Mouse (Mus musculus) liver, embryonic 13.5 days (tissue): Measurements from ENCODE around the gene Tmem230. TPM values are rescaled to one million over a fixed set of nuclear protein-coding genes. Genes with fewer than 3 reads are reported as not detected.

Experiments
- ATAC-seq: fragments of 200-750 bp; cut with Nextera tagmentation; 2 replicates; pipeline ENCODE4 v1.8.0; 2017; ENCODE audit warnings: low read depth, mild to moderate bottlenecking, moderate number of reproducible peaks, moderate library complexity
- DNase-seq: peaks from one replicate; pipeline ENCODE4 v3.0.0; 2022
- H3K27ac ChIP-seq: fragments of 300-500 bp; sonication (generic); 2 replicates; pipeline ENCODE4 v1.5.1; 2015; ENCODE audit warnings: moderate library complexity, mild to moderate bottlenecking, inconsistent platforms
- H3K27me3 ChIP-seq: fragments of 300-500 bp; sonication (generic); 2 replicates; pipeline ENCODE4 v1.6.1; 2015; ENCODE audit warnings: mild to moderate bottlenecking, inconsistent platforms
- H3K36me3 ChIP-seq: fragments of 300-500 bp; sonication (generic); 2 replicates; pipeline ENCODE4 v1.6.1; 2015; ENCODE audit warnings: mild to moderate bottlenecking, inconsistent platforms
- H3K4me1 ChIP-seq: fragments of 300-500 bp; sonication (generic); replicated peaks from 2 replicates; pipeline ENCODE4 v1.6.1; 2015; ENCODE audit warnings: inconsistent platforms
- H3K4me2 ChIP-seq: fragments of 300-500 bp; sonication (generic); 2 replicates; pipeline ENCODE4 v1.6.1; 2015; ENCODE audit warnings: inconsistent platforms, mild to moderate bottlenecking, moderate library complexity
- H3K4me3 ChIP-seq: fragments of 300-500 bp; sonication (generic); replicated peaks from 2 replicates; pipeline ENCODE4 v1.5.1; 2015; ENCODE audit warnings: mild to moderate bottlenecking, inconsistent platforms
- H3K9ac ChIP-seq: fragments of 300-500 bp; sonication (generic); 2 replicates; pipeline ENCODE4 v1.6.1; 2015; ENCODE audit warnings: mild to moderate bottlenecking, inconsistent platforms
- H3K9me3 ChIP-seq: fragments of 300-500 bp; sonication (generic); replicated peaks from 2 replicates; pipeline ENCODE4 v1.6.1; 2016; ENCODE audit warnings: inconsistent platforms
- WGBS: fragments of 180-500 bp; shearing (Covaris S2); methylation state at CpG from one replicate; pipeline ENCODE4 v1.1.7; 2015; ENCODE audit not compliant: insufficient replicate concordance; 5-methylcytosine and 5-hydroxymethylcytosine counted together
- polyA plus RNA-seq: library from polyadenylated mRNA; unstranded; fragments of >200 nt; fragmentation: Nextera tagmentation; extraction: Ambion mirVana; gene quantifications from 2 replicates; pipeline ENCODE4 v1.2.1, GENCODE M21; 2015

Gene Tmem230
- polyA plus RNA-seq, 1 experiment from 2014 or later: 17.5 TPM

DNA sequence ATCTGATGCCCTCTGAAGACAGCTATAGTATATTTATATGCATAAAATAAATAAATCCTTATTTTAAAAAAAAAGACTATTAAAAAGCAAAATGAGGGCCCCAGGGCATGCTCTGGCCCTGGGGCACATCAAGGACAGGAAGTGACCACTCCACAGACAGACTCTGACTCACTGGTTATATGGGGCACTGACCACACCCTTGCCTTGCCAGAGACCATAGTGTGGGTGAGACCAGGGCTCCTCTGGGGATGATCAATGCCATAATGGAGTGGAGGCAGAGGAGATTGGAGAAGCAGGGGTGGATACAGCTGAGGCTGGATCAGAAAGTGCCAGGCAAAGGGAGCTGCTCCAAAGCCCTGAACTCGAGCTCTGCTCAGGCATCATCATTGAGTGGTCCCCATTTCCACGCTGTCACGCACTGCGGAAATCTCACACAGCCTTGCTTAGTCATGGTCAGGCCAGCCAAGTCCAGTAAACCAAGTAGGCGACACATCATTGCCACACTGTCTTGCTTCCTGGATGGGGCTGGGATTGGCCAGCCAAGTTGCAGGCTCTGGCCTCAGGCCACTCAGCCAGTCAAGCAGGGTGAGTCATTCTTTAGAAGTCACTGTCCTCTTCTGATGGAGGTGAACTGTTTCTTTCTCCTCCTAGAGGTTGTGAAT is 35.5 kb downstream of the Tmem230 start:
- Histone ChIP-seq H3K4me2 (no peak overlapping the region), H3K9me3 (no peaks in the 10 kb centered on the region), H3K9ac (no peak overlapping the region), H3K27ac (no peak overlapping the region), H3K4me1 (peaks cover 10% of the 10 kb centered on the region), H3K27me3 (no peaks in the 10 kb centered on the region), H3K36me3 (no peaks in the 10 kb centered on the region), H3K4me3 (no peak overlapping the region)
- 64% methylated on average over 5 of the region's 5 CpGs for WGBS
- no peak for ATAC-seq
- no peak for DNase-seq

DNA sequence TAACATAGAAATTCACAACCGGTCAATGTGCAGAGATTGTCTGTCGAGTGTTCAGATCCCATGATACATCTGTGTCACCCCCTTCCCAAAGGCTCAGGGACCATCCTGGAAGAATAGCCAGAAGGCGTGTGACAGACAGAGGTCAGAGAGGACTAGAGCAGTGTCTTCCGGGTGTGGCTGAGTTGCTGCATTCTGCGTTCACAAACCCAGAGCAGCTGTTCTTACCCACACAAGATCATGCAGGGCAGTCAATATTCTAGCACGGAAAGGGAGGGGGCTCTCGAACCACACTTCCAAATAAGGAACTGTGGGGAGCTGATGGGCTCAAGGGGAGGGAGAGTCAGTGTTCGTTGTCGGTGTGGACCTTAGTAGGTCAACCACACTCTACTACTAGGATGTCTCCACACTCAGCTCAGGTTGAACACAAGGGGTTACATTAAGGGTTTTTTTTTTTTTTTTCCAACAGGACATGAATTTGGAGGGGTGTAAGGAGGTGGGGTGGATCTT is 36.7 kb downstream of the Tmem230 start:
- H3K4me1 ChIP-seq: peaks cover 10% of the 10 kb centered on the region
- H3K4me3 ChIP-seq: no peak overlapping the region
- DNase-seq (no peak), ATAC-seq (no peak)
- H3K9me3 ChIP-seq: no peaks in the 10 kb centered on the region
- no peaks in the 10 kb centered on the region for H3K27me3 ChIP-seq
- H3K9ac ChIP-seq: no peak overlapping the region
- no peaks in the 10 kb centered on the region for H3K36me3 ChIP-seq
- WGBS: 64% methylated on average over 9 of the region's 9 CpGs
- no peak overlapping the region for H3K27ac ChIP-seq
- no peak overlapping the region for H3K4me2 ChIP-seq

DNA sequence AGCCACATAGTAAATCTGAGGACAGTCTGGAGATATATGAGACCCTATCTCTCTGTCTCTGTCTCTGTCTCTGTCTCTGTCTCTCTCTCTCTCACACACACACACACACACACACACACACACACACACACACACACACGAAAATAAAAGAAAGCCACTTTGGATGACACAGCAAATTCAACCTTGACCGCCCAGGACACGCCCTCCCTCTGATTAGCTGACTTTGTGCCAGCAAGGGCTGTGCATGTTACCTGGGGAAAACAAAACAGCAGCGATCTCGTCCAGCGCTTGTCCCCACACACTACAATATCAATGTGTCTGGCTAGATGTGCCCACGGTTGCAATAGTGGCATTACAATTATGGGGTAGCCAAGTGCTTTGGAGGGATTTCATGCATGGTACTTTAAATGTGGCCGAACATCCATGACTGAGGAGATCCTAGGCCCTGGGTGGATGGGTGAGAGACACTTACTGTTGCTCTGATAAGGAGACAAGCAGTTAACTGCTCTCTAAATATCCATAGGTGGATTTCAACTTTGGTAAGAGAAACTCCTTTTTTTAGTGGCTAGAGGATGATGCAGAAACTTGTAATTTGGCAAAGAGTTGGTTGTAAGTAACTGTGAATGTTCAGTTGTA is 39.2 kb downstream of the Tmem230 start:
- Histone ChIP-seq H3K4me3 (no peak overlapping the region), H3K9me3 (no peaks in the 10 kb centered on the region), H3K4me1 (peaks cover 10% of the 10 kb centered on the region), H3K9ac (no peak overlapping the region), H3K36me3 (no peaks in the 10 kb centered on the region), H3K27ac (no peak overlapping the region), H3K27me3 (no peaks in the 10 kb centered on the region), H3K4me2 (no peak overlapping the region)
- DNase-seq (peak; percentile 42), ATAC-seq (peak; percentile 70)
- 43% methylated on average over 8 of the region's 8 CpGs for WGBS

DNA sequence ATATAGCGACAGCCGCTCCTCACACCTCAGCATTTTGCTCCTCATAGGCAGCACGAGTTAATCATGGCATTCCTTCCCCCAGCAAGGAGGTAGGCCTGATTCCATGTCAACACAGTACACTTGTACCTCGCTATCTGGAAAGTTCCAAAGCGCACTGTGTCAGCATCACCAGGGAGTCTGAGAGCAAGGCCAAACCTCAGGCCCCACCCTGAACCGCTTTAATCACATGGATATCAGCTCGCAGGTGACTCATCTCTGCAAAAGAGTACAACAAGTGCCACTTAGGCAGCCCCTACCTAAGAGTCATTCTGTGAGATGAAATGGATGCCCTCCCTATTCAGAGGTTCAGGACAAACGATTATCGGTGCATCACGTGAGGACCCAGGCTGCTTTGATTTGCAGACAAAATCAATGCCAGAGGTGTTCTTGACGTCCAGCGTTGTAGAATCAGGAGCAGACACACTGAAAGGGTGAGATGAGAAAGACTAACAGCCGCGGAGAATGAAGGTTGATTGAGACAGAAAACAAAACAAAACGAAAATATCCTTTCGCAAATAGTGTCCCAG is 41.2 kb downstream of the Tmem230 start:
- Histone ChIP-seq H3K27ac (no peak overlapping the region), H3K27me3 (no peaks in the 10 kb centered on the region), H3K4me2 (no peak overlapping the region), H3K4me3 (no peak overlapping the region), H3K36me3 (no peaks in the 10 kb centered on the region), H3K4me1 (peaks cover 10% of the 10 kb centered on the region), H3K9me3 (no peaks in the 10 kb centered on the region), H3K9ac (no peak overlapping the region)
- ATAC-seq (no peak), DNase-seq (no peak)
- WGBS: 74% methylated on average over 16 of the region's 16 CpGs

DNA sequence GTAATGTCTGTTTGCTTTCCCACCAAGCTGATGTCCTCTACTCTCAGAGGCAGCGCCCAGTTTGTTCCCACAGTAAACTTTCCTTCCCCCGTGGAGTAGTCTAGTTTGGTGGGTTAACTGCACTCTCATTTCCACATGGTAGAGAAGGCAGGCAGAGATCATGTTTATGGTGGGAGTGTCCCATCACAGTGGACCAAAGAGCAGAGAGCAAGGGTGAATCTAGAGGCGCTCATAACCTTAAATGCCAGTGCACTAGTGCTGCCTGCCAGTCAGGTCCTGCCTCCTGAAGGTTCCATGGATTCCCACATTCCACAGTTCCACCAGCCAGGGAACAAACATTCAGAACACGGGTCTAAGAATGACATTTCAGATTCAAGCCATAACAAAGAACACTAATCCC is 42.1 kb downstream of the Tmem230 start:
- Histone ChIP-seq H3K36me3 (no peaks in the 10 kb centered on the region), H3K4me3 (no peak overlapping the region), H3K4me1 (peaks cover 10% of the 10 kb centered on the region), H3K9ac (no peak overlapping the region), H3K9me3 (no peaks in the 10 kb centered on the region), H3K27ac (no peak overlapping the region), H3K27me3 (no peaks in the 10 kb centered on the region), H3K4me2 (no peak overlapping the region)
- 68% methylated on average over 4 of the region's 4 CpGs for WGBS
- DNase-seq: no peak
- ATAC-seq: no peak

DNA sequence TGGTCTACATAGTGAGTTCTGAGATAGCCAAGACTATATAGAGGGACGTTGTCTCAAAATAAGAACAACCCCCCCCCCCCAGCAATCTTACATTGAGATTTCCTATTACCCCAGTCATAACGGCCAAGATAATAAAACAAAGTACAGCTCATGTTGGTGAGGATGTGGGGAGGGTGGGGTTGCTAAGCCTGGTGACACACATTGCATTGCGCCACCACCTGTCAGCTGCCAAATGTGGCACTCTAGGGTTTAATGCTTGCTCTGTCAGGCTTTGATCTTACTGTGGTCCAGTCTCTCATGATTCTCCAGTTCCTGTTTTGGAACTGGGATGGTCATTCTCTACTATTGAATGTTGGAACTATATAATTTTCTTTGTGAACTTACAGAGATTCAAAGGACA is 43.8 kb downstream of the Tmem230 start:
- no peaks in the 10 kb centered on the region for H3K27me3 ChIP-seq
- 62% methylated on average over 3 of the region's 3 CpGs for WGBS
- no peak for DNase-seq
- H3K9ac ChIP-seq: no peak overlapping the region
- H3K4me2 ChIP-seq: no peak overlapping the region
- no peak overlapping the region for H3K27ac ChIP-seq
- ATAC-seq: no peak
- no peaks in the 10 kb centered on the region for H3K36me3 ChIP-seq
- no peaks in the 10 kb centered on the region for H3K9me3 ChIP-seq
- H3K4me1 ChIP-seq: peaks cover 10% of the 10 kb centered on the region
- H3K4me3 ChIP-seq: no peak overlapping the region

DNA sequence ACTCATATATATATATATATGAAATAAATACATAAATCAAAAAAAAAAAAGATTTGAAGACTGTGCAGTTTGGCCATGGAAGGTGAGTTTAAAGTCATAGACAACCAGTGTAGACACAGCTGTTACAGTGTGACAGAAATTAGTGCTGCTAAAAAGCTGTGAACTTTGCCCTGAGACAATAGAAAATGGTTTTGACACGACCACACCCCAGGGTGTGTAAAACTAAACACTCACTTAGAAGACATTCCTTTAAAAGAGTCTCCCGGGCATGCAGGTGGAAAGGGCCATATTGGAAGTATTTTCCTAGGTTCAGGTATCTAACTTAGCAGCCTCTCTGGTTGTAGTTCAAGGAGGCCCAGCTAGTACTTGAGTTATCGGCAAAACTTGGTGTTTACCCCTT is 44.4 kb downstream of the Tmem230 start:
- ATAC-seq (no peak), DNase-seq (no peak)
- Histone ChIP-seq H3K4me3 (no peak overlapping the region), H3K27ac (no peak overlapping the region), H3K4me1 (peaks cover 4% of the 10 kb centered on the region), H3K9me3 (no peaks in the 10 kb centered on the region), H3K9ac (no peak overlapping the region), H3K4me2 (no peak overlapping the region), H3K27me3 (no peaks in the 10 kb centered on the region), H3K36me3 (no peaks in the 10 kb centered on the region)
- WGBS: 61% methylated on average over 3 of the region's 3 CpGs

DNA sequence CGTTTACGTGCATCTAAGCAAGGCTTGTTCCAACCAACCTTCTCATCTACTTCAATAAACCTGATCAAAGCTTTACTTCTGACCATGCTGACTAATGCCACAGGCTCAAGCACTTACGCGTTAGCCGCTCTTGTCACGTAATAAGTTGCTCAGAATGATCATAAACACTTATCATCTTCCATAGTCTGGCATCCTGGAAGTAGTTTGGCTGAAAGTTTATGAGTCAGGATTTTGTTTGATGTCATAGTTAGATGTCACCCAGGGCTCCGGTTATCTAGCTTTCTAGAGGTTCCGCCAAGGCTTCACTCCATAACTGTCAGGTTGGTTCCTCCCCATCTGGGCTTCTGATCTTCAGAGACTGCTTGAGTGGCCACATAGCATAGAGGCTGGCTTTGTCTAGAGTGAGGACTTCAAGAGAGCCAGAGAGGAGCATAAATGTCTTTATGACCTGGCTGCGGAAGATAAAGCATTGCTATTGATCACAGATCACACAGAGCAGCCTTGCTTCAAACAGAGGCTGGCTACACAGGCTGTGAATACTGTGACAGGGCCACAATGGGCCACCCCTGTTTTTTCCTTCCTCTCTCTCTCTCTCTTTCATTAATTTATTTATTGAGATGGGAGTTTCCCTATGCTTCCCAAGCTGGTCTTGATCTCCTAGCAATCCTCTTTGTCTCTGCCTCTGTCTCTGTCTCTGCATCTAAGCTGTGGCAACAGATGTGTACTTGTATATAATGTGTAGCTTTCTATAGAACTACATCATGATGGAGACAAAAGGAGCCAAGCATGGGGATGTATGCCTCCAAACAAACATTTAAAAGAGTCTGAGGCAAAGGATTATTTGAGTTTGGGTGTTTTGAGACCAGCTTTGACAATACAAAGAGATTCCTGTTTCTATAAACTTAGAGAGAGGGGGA is 49.3 kb downstream of the Tmem230 start:
- Histone ChIP-seq H3K4me2 (no peak overlapping the region), H3K36me3 (no peaks in the 10 kb centered on the region), H3K27ac (no peak overlapping the region), H3K27me3 (no peaks in the 10 kb centered on the region), H3K4me1 (no peaks in the 10 kb centered on the region), H3K9me3 (no peaks in the 10 kb centered on the region), H3K4me3 (no peak overlapping the region), H3K9ac (no peak overlapping the region)
- DNase-seq (no peak), ATAC-seq (no peak)
- WGBS: 70% methylated on average over 9 of the region's 9 CpGs

DNA sequence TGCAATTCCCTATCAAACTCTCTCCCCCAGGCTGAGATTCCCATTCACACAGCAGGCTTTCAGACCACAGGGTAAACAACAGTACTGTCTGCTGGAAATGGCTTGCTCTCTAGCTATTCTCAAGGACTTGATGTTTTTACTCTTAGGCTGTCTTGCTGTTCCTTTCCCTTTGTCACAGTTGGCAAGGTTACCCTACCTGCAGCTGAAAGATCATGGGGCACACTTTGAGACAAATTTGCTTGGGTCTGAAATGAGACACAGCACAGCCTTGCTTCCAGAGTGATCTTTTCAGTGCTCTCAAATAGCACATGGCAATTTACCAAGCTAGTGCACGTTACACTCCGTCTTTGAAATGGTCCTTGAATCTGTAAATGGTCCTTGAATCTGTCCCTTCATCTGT is 52.0 kb downstream of the Tmem230 start:
- Histone ChIP-seq H3K4me3 (no peak overlapping the region), H3K27ac (no peak overlapping the region), H3K4me1 (no peaks in the 10 kb centered on the region), H3K36me3 (no peaks in the 10 kb centered on the region), H3K4me2 (no peak overlapping the region), H3K27me3 (no peaks in the 10 kb centered on the region), H3K9me3 (no peaks in the 10 kb centered on the region), H3K9ac (no peak overlapping the region)
- DNase-seq (no peak), ATAC-seq (no peak)
- 66% methylated on average over 2 of the region's 2 CpGs for WGBS

DNA sequence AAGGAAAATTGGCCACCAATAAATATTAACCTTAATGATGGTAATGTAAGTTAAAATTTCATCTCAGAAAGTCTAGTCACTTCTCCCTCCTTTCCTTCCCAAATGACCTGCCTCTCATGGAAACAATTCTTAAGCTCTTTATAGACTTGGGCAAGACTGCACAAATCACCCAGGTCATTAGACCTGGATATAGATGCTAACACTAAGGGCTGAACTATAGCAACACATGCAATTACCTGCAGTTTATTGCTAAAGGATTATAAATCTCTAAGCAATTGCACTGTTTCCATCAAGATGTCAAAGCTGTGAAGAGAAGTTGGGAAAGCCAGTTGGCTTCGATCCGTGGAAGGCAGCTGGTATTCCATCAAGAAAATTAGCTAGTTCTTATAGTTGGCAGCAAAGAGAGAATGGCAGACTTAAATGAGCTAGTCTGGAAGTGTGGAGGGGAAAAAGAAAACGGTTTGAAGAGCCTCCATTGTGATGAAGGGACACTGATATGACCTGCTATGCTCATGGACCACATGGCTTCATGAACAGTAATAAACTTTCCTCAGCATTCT is 56.9 kb downstream of the Tmem230 start:
- no peak for ATAC-seq
- H3K4me1 ChIP-seq: no peaks in the 10 kb centered on the region
- 62% methylated on average over 3 of the region's 3 CpGs for WGBS

More for the DNA sequence above, 56.9 kb downstream of the Tmem230 start:
- no peak for DNase-seq
- H3K9ac ChIP-seq: no peak overlapping the region
- no peak overlapping the region for H3K27ac ChIP-seq
- H3K27me3 ChIP-seq: no peaks in the 10 kb centered on the region
- no peak overlapping the region for H3K4me2 ChIP-seq
- no peak overlapping the region for H3K4me3 ChIP-seq
- H3K36me3 ChIP-seq: no peaks in the 10 kb centered on the region
- no peaks in the 10 kb centered on the region for H3K9me3 ChIP-seq
